Mouse (Mus musculus) testis, adult 2 months (tissue): ENCODE measurements around the gene Tnfrsf22.

Experiments
- CTCF ChIP-seq: fragments of 200-500 bp; IDR thresholded peaks from 2 replicates; pipeline ENCODE4 v1.5.1; 2012; ENCODE audit warnings: low read depth, mild to moderate bottlenecking, inconsistent platforms, low read length, moderate library complexity; ENCODE audit not compliant: control insufficient read depth, insufficient read depth, insufficient replicate concordance
- POLR2A ChIP-seq: fragments of 200-500 bp; IDR thresholded peaks from 2 replicates; pipeline ENCODE4 v1.6.1; 2012; ENCODE audit warnings: low read depth, mild to moderate bottlenecking, inconsistent platforms, low read length, moderate library complexity; ENCODE audit not compliant: control insufficient read depth

DNA sequence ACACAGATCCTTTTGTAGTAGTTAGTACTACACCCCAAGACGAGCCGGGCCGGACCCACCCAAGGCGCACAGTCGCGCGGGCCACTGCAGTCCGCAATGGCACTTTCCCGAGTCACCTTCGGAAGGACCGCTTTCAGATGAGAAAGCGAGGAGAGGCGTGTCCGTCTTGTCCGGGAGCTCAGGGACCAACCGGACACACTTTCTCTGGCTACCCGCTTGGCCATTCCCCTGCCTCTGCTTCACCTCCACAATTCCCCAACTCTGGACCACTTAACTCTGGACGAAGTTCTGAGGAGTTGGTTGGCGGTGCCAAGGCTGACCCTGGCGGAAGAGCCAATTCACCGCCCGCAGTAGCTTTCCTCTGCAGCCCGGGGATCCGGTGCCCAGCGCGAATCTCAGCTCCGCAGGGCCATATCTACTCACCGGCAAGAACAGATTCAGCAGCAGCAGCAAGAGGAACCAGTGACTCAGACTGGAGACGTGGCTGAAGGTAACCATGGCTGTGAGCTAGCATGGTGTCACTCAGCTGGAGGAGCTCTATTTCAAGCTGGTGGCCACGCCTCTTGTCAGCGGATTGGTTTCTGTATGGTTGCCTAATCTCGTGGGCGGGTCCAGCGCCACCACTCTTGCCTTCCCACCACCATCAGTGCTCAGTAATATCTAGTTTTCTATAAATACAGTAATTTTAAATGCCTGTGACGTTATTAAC, 36.1 kb upstream of the Tnfrsf22 start, which contains the start of gene Tnfrsf23:
- no peak for TF ChIP-seq CTCF
- TF ChIP-seq POLR2A = no peak
